Mouse (Mus musculus) frontal cortex, postnatal 14 days (tissue): Measurements from ENCODE around the gene Lbhd1.
"Not testable (repeated sequence)": the region's sequence is repeated elsewhere in the genome, so short reads cannot be mapped to it uniquely, and the experiment has no call there.

ENCODE experiments used
- DNase-seq, 2 experiments: peaks; one replicate each; pipeline ENCODE4 v3.0.0; 2022; ENCODE audit warnings: low spot score in 2 of 2

Lbhd1 gene

DNA sequence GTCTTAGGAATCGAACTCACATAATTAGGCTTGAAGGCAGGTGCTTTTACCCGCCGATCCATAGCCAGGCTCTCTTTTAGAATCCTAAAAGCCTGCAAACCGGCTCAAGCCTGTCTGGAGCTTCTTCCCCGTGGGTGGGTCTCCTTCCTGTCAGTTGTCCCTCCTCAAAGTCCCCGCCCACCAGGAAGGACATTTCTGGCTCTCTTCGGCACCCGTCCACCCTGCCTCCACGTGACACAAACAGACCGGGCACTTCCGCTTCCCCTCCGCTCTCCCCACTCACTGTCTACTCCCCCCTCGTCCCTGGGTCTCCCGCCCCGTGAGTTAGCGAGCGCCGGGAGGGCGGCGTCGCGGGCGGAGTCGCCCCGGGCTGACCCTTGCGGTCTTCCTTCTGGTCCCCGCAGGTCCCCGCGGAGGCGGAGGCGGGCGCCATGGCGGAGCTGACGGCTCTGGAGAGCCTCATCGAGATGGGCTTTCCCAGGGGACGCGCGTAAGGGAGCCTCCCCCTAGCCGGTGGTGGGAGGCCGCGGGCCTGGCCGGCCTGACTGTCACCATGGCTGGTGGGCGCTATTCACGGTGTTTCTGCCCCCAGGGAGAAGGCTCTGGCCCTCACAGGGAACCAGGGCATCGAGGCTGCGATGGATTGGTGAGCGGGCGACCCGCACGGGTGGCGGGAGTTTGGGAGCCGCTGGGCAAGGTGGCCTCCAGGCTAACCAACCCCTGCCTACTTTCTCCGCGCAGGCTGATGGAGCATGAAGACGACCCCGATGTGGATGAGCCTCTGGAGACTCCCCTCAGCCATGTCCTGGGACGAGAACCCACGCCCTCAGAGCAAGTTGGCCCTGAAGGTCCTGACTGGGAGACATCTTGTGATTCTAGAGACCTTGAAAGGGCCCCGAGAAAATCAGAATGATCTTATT, 12.0 kb upstream of the Lbhd1 start, which contains the start of gene Ubxn1:
TSS of gene Ubxn1 (plus strand) at position 230 of the 920 bp plus-strand sequence.
- DNase-seq = peak; percentile 97 to 98

- DNase-seq = no peak
These were observed 11.2 kb upstream of the Lbhd1 start for GRCm38 (mm10) chr19:8872266-8872840.

DNA sequence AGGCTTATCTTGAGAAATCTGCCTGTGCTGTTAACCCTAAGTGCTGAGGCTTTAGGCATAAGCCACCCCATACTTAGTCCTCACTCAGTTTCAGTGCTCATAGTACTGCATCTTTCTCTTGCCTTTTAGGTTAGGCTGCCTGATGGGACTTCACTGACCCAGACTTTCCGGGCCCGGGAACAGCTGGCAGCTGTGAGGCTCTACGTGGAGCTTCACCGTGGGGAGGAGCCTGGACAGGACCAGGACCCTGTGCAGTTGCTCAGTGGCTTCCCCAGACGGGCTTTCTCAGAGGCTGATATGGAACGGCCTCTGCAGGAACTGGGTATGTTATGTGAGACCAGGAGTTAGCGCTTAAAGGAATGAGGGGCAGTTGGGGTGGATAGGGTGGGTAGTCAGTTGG, 8.5 kb upstream of the Lbhd1 start:
- DNase-seq = no peak

GRCm38 (mm10) chr19:8880311-8881033, 3.1 kb upstream of the Lbhd1 start, which contains the start of gene Uqcc3:
Gene Uqcc3 (minus strand): TSS chr19:8880923.
- DNase-seq = peak; percentile 80 to 85

DNA sequence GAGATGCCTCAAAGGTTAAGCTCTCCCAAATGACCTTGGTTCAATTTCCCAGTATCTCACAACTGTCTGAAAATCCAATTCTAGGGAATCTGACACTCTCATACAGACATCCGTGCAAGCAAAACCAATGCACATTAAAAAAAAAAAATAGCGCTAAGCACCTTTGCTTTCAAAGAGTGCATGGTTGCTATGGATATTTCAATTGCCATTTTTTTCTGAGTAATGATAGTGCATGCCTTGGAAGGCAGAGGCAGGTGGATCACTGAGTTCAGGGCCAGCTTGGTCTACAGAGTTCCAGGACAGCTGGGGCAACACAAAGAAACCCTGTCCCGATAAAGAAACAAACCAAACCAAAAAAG, 2.5 kb upstream of the Lbhd1 start:
- DNase-seq = no peak

- no peak for DNase-seq
These were observed 3.5 kb downstream of the Lbhd1 start for GRCm38 (mm10) chr19:8886916-8887584.

DNA sequence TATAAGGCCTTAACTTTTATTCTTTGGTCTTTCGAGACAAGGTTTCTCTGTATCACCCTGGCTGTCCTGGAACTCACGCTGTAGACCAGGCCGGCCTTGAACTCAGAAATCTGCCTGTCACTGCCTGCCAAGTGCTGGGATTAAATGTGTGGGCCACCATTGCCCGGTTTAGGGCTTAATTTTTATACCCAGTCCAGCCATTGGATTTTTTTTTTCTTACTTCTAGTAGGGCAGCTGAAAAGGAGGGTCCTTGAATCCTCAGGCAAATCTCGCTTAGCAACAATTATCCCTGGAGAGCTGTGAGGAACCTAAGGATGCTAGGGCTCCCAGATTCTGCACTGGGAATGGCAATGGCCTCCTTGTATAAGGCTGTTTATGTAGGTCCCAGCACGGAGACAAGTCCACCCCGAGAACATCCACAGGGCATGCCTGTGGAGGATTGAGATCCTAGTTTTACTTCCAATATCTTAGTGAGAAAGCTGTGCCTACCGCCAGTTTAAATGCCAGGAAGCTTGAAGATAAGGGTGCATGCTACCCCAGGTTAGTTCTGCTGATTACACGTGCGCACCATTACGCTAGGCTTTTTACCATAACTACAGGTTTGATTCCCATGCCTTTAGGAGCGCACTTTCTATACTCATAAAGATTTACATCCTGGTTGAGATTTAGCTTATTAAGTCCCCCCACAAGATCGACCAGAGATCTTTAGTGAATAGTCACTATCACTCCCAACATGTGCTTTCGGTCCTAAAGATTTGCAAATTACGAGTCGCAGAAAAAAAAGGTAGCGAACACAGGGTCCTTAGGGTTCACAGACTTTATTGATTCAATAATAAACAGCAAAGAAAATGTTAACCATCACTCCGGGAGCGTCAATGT, 4.3 kb downstream of the Lbhd1 start:
- no peak for DNase-seq

DNA sequence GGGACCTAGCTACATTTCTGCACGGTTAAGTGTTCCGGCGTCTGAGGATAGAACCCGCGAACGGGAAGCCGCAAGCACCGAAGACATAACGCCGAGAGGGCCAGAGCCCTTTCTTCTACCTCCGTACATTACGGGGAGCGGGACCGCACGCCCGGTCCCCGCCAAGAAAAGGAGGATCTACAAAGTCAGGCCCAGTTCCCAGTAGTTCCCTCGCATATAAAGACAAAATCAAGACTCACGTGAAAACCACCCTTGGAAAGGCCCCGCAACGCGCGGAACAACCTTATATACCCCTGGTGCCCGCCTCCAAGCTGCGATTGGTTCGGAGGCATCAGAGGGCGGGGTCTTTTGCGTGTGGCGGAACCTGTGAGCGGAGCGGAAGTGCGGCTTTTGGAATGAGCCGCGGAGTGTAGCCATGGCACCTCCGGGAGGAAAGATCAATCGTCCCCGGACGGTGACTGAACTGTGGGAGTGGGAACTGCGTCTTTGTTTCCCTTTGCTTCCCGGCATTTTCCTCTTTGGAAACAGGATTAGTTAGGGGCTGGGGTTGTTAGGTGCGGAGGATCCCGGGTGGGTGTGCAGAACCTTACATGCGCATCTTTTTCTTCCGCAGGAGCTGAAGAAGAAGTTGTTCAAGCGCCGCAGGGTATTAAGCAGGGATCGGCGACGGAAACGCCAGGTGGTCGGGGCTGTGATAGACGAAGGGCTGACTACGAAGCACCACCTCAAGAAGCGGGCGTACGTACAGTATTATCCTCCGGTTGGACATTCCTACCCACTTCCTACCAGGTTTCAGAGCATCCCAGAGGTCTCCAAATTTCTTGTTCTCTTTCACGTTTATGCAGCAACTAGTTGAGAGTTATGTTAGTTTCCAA, 5.2 kb downstream of the Lbhd1 start, which contains the start of the genes 1810009A15Rik and Gm49416:
TSS of gene 1810009A15Rik (plus strand) at position 343 of the 875 bp plus-strand sequence.
TSS of gene Gm49416 (plus strand) at position 416 of the 875 bp plus-strand sequence.
- DNase-seq = peak; percentile 88 to 96

DNA sequence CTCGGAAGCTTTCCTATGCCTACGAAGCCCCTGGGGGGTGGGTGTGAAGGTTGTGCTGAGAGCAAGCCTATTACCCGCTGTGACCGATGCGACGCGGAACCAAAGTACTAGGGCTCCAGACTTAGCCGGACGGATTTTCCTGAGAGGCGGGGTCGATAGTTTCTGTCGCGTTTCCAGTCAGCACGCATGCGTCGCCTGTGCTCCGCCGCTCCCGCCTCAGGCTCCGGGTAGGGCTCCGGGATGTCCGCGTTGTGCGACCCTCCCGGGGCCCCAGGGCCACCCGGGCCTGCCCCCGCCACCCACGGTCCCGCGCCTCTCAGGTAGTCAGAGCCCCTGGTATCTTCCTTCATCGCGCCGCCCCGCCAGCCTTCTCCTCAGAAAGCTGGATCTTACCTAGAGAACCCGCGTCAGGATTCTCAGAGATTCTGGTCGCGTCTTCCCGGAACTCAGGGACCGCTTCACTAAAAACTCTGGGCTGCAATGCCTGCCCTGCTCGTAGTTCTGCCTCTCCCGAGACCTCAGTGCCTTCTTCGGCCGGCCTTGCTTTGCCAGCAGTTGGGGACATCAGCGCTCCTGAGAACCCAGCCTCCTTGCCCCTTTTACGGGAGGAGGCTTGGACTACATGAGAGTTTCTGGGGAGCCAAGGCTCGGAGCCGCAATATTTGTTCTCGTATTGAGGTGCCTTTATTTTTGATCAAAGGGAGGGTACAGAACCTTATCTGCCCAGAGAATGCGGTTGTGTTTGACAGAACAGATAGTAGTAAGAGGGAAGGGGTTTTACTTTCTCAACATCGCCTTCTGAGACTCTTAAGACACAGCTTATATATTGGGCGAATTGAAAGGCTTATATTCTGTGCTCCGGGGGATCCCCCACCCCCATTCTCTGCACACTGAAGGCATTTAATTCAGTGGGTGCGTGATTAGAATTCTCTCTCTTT, 9.6 kb downstream of the Lbhd1 start, which contains the start of gene Ints5:
TSS of gene Ints5 (plus strand) at position 177 of the 938 bp plus-strand sequence.
- peak; percentile 71 to 79 for DNase-seq

- DNase-seq = no peak
These were observed 11.9 kb downstream of the Lbhd1 start for GRCm38 (mm10) chr19:8895397-8895960.

GRCm38 (mm10) chr19:8896231-8896630, 12.7 kb downstream of the Lbhd1 start:
- not testable (repeated sequence) for DNase-seq

DNA sequence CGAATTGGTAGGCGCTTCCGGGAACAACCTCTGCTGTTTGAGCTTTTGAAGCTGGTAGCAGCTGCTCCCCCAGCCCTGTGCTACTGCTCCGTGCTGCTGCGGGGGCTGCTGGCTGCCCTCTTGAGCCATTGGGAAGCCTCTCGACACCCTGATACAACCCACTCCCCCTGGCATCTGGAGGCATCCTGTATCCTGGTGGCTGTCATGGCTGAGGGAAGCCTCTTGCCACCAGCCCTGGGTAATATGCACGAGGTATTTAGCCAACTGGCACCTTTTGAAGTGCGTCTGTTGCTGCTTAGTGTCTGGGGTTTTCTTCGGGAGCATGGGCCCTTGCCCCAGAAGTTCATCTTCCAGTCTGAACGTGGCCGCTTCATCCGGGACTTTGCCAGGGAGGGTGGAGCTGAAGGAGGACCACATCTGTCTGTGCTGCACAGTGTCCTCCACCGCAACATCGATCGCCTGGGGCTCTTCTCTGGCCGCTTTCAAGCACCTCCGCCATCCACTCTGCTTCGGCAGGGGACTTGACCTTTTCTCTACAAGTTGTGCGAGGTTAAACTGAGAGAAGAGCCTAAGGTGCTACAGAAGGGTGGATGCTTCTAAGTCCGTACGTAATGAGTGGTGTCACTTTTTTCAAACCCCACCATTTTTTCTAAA, 13.8 kb downstream of the Lbhd1 start:
- peak in 1 of 2 experiments; percentile 26 for DNase-seq

GRCm38 (mm10) chr19:8897865-8898495, 14.4 kb downstream of the Lbhd1 start, which contains the start of gene Ganab:
Gene Ganab (plus strand): TSS chr19:8898071.
- peak; percentile 91 to 95 for DNase-seq

DNA sequence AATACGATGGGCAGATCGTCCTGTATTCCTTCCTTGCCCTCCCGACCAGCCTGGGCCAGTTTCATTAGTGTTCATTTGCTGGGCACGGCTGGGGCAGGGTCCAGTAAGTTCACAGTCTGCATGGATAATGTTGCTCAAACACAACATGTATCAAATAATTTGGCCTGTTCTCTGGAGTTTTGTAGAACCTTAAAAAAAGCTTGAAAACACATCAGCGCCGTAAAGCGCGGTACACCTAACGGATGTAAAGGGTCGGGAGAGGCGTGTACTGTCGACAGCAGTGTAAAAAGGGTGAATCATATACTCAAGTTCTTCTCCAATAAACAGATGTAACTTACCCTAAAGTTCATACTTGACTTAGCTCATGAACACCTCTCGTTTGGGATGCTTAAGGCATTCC, 15.0 kb downstream of the Lbhd1 start:
- DNase-seq = no peak

DNA sequence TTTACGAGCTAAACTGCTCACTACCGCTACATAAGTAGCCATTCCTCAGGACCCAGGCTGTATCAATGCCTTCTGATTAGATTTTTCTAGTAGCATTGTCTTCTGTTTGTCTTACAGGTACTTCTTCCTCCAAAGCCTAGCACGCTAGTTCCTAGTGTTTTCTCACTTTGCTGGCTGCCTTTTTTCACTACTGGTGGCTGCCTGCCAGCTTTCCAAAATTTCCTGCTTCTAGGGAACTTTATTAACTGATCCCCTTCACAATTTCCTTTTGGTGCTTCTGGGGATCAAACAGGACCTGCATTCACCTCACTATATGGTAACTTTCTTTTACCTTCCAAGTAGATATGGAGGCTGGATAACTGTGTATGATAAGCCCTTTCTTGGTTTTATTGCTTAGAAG, 15.5 kb downstream of the Lbhd1 start:
- no peak for DNase-seq

- no peak for DNase-seq
These were observed 19.9 kb downstream of the Lbhd1 start for GRCm38 (mm10) chr19:8903412-8903811.

GRCm38 (mm10) chr19:8908531-8908930, 25.0 kb downstream of the Lbhd1 start:
- no peak for DNase-seq
